Mouse (Mus musculus) G1E (cell line): ENCODE data around the gene Alg5.

Experiments
- CTCF ChIP-seq: IDR thresholded peaks from 2 replicates; pipeline ENCODE4 v1.5.1; 2012; ENCODE audit warnings: low read depth, low read length, inconsistent platforms, mixed read lengths
- TAL1 ChIP-seq: conservative IDR thresholded peaks from 2 replicates; pipeline ENCODE4 v1.6.1; 2012; ENCODE audit warnings: low read depth, low read length, inconsistent platforms, mixed read lengths

- TF ChIP-seq CTCF (no peak), TAL1 (no peak)
Measured at GRCm38 (mm10) chr3:54769349-54770275, 34.3 kb downstream of the Alg5 start.
